Mouse (Mus musculus): ENCODE results near the gene Simc1.

DNA sequence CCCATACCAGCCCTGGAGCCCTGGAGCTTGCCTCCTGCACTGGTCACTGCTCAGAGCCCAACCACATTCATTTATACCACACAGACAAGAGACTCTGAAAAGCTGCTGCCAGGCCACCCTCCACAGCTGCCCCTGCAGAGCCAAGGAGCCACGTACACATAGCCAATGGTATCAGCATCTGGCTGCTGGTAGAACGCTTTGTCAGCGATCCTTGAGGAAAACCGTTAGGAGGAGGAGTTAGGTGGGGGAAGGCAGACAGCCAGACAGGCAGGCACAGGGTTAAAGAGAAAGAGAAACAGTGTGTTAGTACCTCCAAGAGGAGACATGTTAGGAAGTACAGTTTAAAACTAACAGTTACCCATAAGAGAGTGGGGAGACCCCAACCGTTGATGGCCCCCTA lies 93.3 kb downstream of the Simc1 start:
- TF ChIP-seq CTCF (IDR thresholded peaks at IDR 0.05; ENCODE audit: low read depth) (no peak), EP300 (IDR thresholded peaks at IDR 0.05; ENCODE audit: low read depth) (no peak)

Data from liver, postnatal 0 days (tissue).